Mouse (Mus musculus) embryonic facial prominence, embryonic 10.5 days (tissue): ENCODE measurements around the gene 9630041A04Rik. TPM values are rescaled to one million over a fixed set of nuclear protein-coding genes. Genes with fewer than 3 reads are reported as not detected.

Source experiments
- DNase-seq: peaks from one replicate; pipeline ENCODE4 v3.0.0-alpha.2; 2017; ENCODE audit warnings: low spot score
- H3K27ac ChIP-seq: fragments of 300-500 bp; sonication (generic); replicated peaks from 2 replicates; pipeline ENCODE4 v1.5.1; 2016; ENCODE audit warnings: mild to moderate bottlenecking
- H3K27me3 ChIP-seq: fragments of 300-500 bp; sonication (generic); replicated peaks from 2 replicates; pipeline ENCODE4 v1.6.1; 2016; ENCODE audit warnings: low read depth, mild to moderate bottlenecking; ENCODE audit not compliant: poor library complexity, severe bottlenecking
- H3K36me3 ChIP-seq: fragments of 300-500 bp; sonication (generic); replicated peaks from 2 replicates; pipeline ENCODE4 v1.6.1; 2016; ENCODE audit warnings: mild to moderate bottlenecking, moderate library complexity
- H3K4me1 ChIP-seq: fragments of 300-500 bp; sonication (generic); 2 replicates; pipeline ENCODE4 v1.6.1; 2016
- H3K4me3 ChIP-seq: fragments of 300-500 bp; sonication (generic); 2 replicates; pipeline ENCODE4 v1.5.1; 2016; ENCODE audit warnings: mild to moderate bottlenecking, moderate library complexity
- H3K9me3 ChIP-seq: fragments of 300-500 bp; sonication (generic); 2 replicates; pipeline ENCODE4 v1.6.1; 2016; ENCODE audit warnings: mild to moderate bottlenecking
- WGBS: fragments of 180-500 bp; shearing (Covaris S2); methylation state at CpG from one replicate; pipeline ENCODE4 v1.1.7; 2016; 5-methylcytosine and 5-hydroxymethylcytosine counted together
- polyA plus RNA-seq: library from polyadenylated mRNA; unstranded; fragments of >200 nt; fragmentation: Nextera tagmentation; extraction: Ambion mirVana; gene quantifications from 2 replicates; pipeline ENCODE4 v1.2.1, GENCODE M21; 2016

Gene 9630041A04Rik
- polyA plus RNA-seq, 1 experiment from 2014 or later = not detected

- H3K27me3 ChIP-seq = no peaks in the 10 kb centered on the region
- H3K4me1 ChIP-seq = no peaks in the 10 kb centered on the region
- no peak overlapping the region for H3K27ac ChIP-seq
- DNase-seq = no peak
- H3K9me3 ChIP-seq = no peaks in the 10 kb centered on the region
- H3K36me3 ChIP-seq = no peaks in the 10 kb centered on the region
- 85% methylated on average over 4 of the region's 4 CpGs for WGBS
- H3K4me3 ChIP-seq = no peak overlapping the region
Observed at GRCm38 (mm10) chr9:101924829-101925228, 63.2 kb downstream of the 9630041A04Rik start.

- Histone ChIP-seq H3K4me1 (peaks cover 10% of the 10 kb centered on the region; the same call in 1 of the 2 replicates), H3K36me3 (no peaks in the 10 kb centered on the region), H3K27ac (no peak overlapping the region), H3K9me3 (no peaks in the 10 kb centered on the region), H3K27me3 (no peaks in the 10 kb centered on the region), H3K4me3 (no peak overlapping the region)
- 61% methylated on average over 8 of the region's 8 CpGs for WGBS
- DNase-seq = no peak
Observed at GRCm38 (mm10) chr9:101933946-101934573, 72.4 kb downstream of the 9630041A04Rik start.

GRCm38 (mm10) chr9:101934887-101935286, 73.2 kb downstream of the 9630041A04Rik start:
- no peaks in the 10 kb centered on the region for H3K36me3 ChIP-seq
- DNase-seq = no peak
- no peak overlapping the region for H3K27ac ChIP-seq
- H3K4me1 ChIP-seq = peaks cover 10% of the 10 kb centered on the region; the same call in 1 of the 2 replicates
- H3K9me3 ChIP-seq = no peaks in the 10 kb centered on the region
- WGBS = 70% methylated on average over 8 of the region's 8 CpGs
- H3K4me3 ChIP-seq = no peak overlapping the region
- H3K27me3 ChIP-seq = no peaks in the 10 kb centered on the region

- Histone ChIP-seq H3K36me3 (no peaks in the 10 kb centered on the region), H3K9me3 (no peaks in the 10 kb centered on the region), H3K4me1 (peaks cover 7% of the 10 kb centered on the region; the same call in 1 of the 2 replicates), H3K27me3 (no peaks in the 10 kb centered on the region), H3K27ac (no peak overlapping the region), H3K4me3 (no peak overlapping the region)
- DNase-seq = no peak
- 80% methylated on average over 4 of the region's 4 CpGs for WGBS
Observed at GRCm38 (mm10) chr9:101938066-101938465, 76.4 kb downstream of the 9630041A04Rik start.

GRCm38 (mm10) chr9:101939006-101939405, 77.4 kb downstream of the 9630041A04Rik start:
- Histone ChIP-seq H3K9me3 (no peaks in the 10 kb centered on the region), H3K27ac (no peak overlapping the region), H3K4me1 (peaks cover 6% of the 10 kb centered on the region; the same call in 1 of the 2 replicates), H3K36me3 (no peaks in the 10 kb centered on the region), H3K27me3 (no peaks in the 10 kb centered on the region), H3K4me3 (no peak overlapping the region)
- WGBS = 74% methylated on average over 5 of the region's 5 CpGs
- no peak for DNase-seq

DNA sequence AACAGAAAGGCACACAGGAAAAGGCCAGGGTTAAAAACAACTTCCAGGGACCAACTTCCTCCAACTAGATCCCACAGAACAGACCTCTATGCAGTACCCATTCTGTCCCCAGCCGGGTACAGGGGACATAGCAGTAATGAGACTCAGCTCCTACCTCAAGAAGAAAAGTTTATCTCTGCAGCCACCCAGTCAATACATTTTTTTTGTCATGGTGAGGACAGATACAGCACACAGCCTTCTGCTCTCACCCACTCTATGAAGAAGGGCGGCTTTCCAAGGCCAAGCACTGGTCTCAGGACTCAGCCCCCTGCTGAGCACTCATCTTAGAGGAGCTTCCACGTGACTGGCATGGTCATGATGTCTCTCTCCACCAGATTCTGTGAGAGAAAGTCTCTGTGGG, 78.5 kb downstream of the 9630041A04Rik start:
- no peak overlapping the region for H3K4me3 ChIP-seq
- WGBS = 75% methylated on average over 3 of the region's 3 CpGs
- no peaks in the 10 kb centered on the region for H3K9me3 ChIP-seq
- H3K27ac ChIP-seq = no peak overlapping the region
- H3K36me3 ChIP-seq = no peaks in the 10 kb centered on the region
- H3K4me1 ChIP-seq = no peaks in the 10 kb centered on the region
- no peaks in the 10 kb centered on the region for H3K27me3 ChIP-seq
- no peak for DNase-seq

DNA sequence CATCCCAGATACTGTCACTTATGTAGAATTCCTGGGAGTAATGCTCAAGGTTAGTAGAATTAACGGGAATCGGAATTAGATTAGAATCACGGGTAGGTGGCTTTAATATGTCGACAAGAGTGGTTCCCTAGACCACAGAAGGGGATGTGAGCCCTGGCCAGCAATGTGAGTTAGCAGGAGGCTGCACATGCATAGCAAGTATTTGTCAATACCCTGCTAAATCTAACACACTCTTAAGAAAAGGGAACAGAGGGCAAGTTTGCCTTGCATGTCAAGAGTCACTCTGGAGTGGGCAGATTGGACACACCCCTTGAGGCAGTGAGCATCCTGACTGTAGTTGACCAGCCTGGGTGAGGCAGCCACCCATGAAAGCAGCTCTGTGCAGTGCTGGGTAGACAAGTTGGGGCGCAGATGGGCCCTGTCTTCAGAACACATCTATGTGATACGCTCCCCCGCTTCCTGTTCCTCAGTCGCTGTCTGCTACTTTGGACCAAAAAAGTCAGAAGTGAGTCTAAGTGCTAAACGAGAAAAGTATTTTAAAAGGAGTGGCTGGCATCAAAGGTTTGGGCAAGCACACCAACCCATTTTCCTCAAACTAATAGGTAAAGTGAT, 80.5 kb downstream of the 9630041A04Rik start:
- Histone ChIP-seq H3K9me3 (no peaks in the 10 kb centered on the region), H3K36me3 (no peaks in the 10 kb centered on the region), H3K4me1 (no peaks in the 10 kb centered on the region), H3K27ac (no peak overlapping the region), H3K27me3 (no peaks in the 10 kb centered on the region), H3K4me3 (no peak overlapping the region)
- DNase-seq = no peak
- 91% methylated on average over 9 of the region's 9 CpGs for WGBS

GRCm38 (mm10) chr9:101945326-101945725, 83.7 kb downstream of the 9630041A04Rik start:
- Histone ChIP-seq H3K4me3 (no peak overlapping the region), H3K4me1 (peaks cover 5% of the 10 kb centered on the region; the same call in 1 of the 2 replicates), H3K27ac (no peak overlapping the region), H3K9me3 (no peaks in the 10 kb centered on the region), H3K36me3 (no peaks in the 10 kb centered on the region), H3K27me3 (no peaks in the 10 kb centered on the region)
- 58% methylated on average over 7 of the region's 7 CpGs for WGBS
- no peak for DNase-seq

- Histone ChIP-seq H3K27ac (no peak overlapping the region), H3K27me3 (no peaks in the 10 kb centered on the region), H3K36me3 (no peaks in the 10 kb centered on the region), H3K9me3 (no peaks in the 10 kb centered on the region), H3K4me1 (peaks cover 5% of the 10 kb centered on the region; the same call in 1 of the 2 replicates), H3K4me3 (no peak overlapping the region)
- DNase-seq = no peak
- WGBS = 92% methylated on average over 4 of the region's 4 CpGs
Observed at GRCm38 (mm10) chr9:101945814-101946213, 84.2 kb downstream of the 9630041A04Rik start.

- DNase-seq = no peak
- H3K4me3 ChIP-seq = no peak overlapping the region
- no peaks in the 10 kb centered on the region for H3K9me3 ChIP-seq
- H3K36me3 ChIP-seq = no peaks in the 10 kb centered on the region
- 13% methylated on average over 3 of the region's 3 CpGs for WGBS
- no peaks in the 10 kb centered on the region for H3K27me3 ChIP-seq
- no peak overlapping the region for H3K27ac ChIP-seq
- H3K4me1 ChIP-seq = peaks cover 9% of the 10 kb centered on the region; the same call in 1 of the 2 replicates
Observed at GRCm38 (mm10) chr9:101950101-101950500, 88.5 kb downstream of the 9630041A04Rik start.

DNA sequence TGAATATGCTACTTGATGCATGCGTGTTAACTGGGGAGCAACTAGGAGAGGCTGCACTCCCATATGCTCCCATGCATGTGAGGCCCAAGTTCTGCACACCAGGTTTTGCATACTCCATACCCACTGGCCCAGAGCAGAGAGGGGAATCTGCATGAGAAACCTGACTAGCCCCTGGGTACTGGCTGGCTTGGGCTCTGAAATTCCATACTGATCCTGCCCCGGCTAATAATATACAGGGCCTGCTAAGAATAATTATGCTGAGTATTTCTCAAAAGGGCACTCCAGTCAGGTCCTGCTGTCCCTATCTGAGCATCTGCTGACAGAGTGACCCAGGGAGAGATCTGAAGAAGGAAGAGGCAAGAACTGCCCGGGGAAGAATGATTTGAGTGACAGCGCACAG, 92.9 kb downstream of the 9630041A04Rik start:
- peaks cover 15% of the 10 kb centered on the region; the same call in 1 of the 2 replicates for H3K4me1 ChIP-seq
- H3K4me3 ChIP-seq = no peak overlapping the region
- H3K36me3 ChIP-seq = no peaks in the 10 kb centered on the region
- no peak for DNase-seq
- no peaks in the 10 kb centered on the region for H3K27me3 ChIP-seq
- 72% methylated on average over 4 of the region's 4 CpGs for whole genome bisulfite sequencing
- no peak overlapping the region for H3K27ac ChIP-seq
- H3K9me3 ChIP-seq = no peaks in the 10 kb centered on the region

GRCm38 (mm10) chr9:101956228-101956627, 94.6 kb downstream of the 9630041A04Rik start:
- H3K9me3 ChIP-seq = no peaks in the 10 kb centered on the region
- H3K27me3 ChIP-seq = no peaks in the 10 kb centered on the region
- no peak for DNase-seq
- no peak overlapping the region for H3K27ac ChIP-seq
- 0 out of 2 replicates have a peak, but pooled peaks cover 10% of the 10 kb centered on the region for H3K4me1 ChIP-seq
- H3K36me3 ChIP-seq = no peaks in the 10 kb centered on the region
- 44% methylated on average over 4 of the region's 4 CpGs for WGBS
- no peak overlapping the region for H3K4me3 ChIP-seq

DNA sequence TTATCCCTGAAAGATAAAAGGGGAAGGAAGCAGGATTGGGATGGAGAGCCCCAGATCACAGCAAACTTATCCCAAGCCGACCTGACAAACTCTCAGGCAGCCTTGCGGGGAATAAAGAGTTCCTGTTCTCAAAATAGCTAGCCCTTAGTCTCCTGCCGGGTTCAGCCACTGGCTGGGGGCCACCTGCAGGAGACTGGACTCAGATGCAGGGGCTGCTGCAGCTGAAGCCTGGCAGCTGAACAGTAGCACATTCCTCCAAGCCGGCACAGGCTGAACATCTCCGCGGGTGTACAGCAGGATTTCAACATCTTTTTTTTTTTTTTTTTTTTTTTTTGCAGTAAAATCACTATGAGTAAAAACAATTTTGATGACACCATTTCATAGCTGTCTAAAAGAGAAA, 110.2 kb downstream of the 9630041A04Rik start:
- H3K36me3 ChIP-seq = no peaks in the 10 kb centered on the region
- peak; percentile 35 for DNase-seq
- no peaks in the 10 kb centered on the region for H3K27me3 ChIP-seq
- WGBS = 27% methylated on average over 6 of the region's 6 CpGs
- no peak overlapping the region for H3K27ac ChIP-seq
- H3K9me3 ChIP-seq = no peaks in the 10 kb centered on the region
- no peak overlapping the region for H3K4me3 ChIP-seq
- no peaks in the 10 kb centered on the region for H3K4me1 ChIP-seq
